Mouse (Mus musculus) embryo, embryonic 10 days (tissue): ENCODE data around the gene Bcl2l11.
"Not testable (repeated sequence)": the region's sequence is repeated elsewhere in the genome, so short reads cannot be mapped to it uniquely, and the experiment has no call there.

ENCODE experiments used
- DNase-seq: peaks from one replicate; pipeline ENCODE4 v3.0.0-alpha.2; 2015; ENCODE audit warnings: low spot score

Gene Bcl2l11

DNA sequence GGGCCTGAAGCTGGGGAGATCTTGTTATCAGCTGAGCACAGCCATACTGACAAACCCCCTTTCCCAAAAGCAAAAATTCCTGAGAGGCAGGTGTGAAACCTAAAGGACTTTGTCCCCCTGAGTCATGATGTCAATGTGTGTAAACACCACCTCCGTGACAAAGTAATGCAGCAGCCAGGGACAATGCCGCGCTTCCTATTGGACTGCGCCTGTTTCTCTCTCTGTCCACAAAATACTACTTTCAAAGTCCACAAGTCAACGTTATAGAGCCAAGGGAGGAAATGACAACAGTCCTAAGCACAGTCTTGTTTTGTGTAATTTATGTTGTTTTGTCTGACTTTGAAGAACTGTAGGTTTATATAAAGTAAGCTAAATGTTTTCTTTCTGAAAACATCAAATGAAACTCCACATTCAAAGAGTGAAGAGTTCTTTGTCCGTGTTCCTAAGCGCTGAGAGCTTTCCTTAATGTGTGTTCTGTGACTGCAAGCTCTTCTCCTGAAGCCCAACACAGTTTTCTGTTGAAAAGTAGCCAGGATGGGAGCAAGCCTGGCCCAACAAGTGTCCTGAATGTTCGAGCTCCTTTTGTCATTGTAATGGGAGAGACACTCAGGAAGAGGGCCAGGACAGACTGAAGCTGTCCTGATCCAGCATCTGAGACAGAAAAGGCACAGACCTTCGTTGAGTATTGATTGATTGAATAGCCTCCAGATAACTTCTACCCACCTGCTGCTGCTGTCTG lies 48.9 kb downstream of the Bcl2l11 start:
- DNase-seq = no peak

DNA sequence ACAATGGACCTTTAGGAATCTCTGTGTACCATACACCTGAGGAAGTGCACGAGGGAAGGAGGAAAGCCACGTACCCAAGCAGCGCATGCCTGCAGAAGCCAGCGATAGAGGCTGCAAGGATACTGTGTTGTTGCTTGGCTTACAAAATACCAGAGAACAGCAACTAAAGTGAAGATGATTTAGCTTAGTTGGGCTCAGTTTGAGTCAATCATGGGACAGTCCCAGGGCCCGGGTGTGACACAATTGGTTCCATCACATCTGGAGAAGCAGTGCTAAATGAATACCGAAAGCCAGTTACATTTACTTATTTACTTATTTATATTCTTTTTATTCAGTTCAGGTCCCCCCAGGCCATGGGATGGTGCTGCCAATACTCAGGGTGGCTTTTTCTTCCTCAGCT lies 49.8 kb downstream of the Bcl2l11 start:
- no peak for DNase-seq

DNA sequence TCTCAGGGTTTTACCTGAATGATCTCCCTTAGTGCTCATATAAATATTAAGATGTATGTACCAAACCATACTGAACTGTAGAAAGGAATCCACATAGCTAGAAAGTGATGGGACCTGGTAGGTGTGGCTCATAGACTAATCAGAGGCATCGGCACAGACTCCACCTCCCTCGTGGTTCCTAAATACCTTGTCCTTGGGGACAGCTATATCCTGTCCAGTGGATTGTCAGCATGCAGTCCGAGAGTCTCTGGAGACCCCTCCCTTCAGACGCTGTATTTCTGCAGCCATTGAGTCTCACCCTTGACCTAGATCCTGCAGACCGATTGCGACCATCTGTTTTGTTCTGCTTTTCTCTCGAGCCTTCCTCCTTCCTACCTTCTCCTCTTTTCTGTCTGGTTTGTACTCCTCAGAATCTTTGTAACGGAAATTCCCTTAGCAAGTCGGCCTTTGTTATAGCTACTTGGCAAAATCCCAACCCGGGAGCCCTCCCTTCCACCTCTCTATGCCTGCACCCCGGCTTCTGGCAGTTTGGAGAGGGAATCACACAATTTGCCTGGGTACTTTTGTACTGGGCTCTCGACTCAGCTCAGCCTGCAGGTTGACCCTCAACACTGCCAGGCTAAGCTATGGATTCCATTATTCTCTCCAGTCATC lies 50.7 kb downstream of the Bcl2l11 start:
- DNase-seq = no peak

DNA sequence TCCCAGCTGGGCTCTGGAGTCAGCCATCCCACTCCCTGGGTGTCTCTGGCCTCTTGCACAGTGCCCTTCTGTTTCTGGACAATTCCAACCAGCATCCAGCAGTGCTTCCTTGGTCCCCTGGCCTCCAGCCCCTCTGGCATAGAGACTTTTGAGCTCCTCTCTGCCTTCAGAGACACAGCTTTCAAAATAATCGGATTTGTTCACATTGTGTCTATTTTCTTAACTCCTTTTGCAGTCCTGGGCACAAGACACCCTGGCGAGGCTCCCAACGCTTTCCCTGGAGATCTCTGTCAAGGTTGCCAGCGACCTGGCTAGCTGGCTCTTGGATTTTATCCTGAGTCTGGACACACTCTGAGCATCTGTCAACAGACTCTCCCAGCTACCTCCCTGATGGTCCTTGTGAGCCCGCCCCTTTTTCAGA lies 51.4 kb downstream of the Bcl2l11 start:
- no peak for DNase-seq

DNA sequence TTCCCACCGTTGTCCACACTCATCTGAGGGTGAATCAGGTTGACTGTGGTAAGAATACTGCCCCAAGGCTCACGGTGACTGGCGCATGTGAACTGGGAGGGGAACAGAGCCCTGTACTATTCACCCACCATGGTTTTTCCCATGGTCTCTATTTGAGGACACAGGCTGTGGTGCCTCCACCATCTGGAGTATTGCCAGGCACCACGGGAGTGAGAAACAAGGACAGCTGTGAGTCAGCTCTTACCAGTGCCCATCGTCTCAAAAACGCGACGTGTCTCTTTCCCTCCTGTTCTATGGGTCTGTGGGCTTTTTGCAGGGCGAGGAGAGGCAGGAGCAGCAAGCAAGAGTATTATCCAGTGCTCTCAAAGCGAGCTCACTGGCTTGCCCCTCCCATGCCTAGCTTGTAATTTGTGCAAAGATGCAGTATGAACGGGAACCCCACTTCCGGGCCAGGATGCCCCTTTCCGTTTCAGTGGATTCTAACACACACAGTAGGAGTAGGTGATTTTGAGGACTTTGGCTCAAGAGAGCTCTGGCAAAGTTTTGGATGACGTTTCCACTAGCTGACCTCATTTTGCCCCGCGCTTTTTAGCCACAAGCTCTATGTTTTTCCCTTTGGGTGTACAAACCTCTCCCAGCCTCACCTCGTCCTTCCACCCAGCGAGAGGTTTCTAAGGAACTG lies 53.4 kb downstream of the Bcl2l11 start:
- no peak for DNase-seq

DNA sequence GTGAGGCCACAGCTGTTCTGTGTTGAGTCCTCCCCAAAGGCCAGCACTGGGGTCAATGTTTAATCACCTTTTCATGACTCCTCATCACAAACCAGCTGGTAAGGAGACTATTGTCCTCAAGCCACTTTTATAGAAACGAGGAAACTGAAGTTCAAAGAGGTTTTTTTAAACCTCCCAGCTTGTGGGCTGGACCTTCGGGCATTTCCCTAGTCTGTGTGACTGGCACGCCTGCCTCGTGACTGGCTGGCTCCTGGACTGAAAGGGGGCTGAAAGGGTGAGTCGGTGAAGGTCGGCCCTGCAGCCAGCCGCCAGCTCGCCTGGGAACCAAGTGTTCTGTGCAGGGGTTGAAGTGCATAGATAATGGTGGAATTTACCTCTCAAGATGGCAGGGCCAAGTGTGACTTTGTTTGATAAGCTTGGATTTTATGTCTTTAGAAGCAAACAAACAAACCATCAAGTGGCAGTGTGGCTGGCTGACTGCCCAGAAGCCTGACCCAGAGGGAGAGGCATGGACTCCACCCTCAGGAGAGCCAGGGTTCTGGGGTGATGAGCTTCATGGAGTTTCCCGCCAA lies 54.1 kb downstream of the Bcl2l11 start:
- DNase-seq = peak; percentile 57

DNA sequence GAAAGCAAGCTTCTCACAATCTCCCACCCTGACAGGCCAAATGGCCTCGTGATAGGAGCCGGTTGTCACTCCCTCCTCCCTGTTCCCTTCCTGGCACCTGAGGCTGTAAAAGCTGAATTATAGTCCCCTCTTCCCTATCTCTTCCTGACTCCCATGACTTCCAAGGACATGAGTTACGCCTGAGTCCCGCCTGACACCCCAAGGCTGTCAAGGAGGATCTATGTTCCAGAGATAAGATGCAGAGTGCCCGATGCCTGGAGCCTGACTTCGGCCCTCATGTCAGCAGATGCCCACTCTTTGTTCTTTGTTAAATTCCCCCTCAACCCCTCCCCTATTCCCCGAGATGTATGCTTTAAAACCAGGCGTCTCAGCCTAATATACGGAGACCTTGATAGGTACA lies 56.3 kb downstream of the Bcl2l11 start:
- DNase-seq = not testable (repeated sequence)

DNA sequence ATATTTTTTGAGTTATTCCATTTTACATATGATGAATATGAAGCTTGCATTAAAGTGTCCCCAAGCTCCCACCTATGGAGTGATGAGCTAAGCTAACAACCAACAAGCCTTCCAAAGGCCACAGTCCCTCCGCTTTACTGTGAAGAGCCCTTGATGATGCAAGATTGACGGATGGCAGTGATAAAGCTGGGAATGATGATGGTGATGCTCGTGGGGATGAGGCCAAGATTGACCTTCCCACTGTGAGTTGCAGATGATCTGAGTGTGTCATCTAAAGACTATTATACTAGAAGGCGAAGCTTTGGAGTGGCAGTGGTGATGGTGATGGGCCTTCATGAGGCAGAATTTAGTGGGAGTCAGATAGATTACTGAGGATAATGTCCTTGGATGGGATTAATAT lies 56.9 kb downstream of the Bcl2l11 start:
- DNase-seq = no peak

DNA sequence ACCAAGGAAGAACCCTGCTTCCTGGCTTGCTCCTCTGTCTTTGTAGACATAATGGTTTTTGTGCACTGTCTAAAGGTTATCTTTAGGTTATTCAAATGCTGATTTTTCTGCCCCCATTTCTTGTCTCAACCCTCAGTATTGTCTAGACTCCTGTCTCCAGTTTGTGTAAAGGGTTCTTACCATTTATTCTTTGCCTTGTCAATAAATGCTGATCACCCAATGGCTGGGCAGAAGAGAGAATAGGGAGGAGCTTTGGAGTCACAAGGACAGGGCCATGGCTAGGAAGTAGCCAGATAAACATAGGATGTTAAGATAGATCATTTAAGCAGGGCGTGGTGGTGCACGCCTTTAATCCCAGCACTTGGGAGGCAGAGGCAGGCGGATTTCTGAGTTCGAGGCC lies 57.9 kb downstream of the Bcl2l11 start:
- no peak for DNase-seq

DNA sequence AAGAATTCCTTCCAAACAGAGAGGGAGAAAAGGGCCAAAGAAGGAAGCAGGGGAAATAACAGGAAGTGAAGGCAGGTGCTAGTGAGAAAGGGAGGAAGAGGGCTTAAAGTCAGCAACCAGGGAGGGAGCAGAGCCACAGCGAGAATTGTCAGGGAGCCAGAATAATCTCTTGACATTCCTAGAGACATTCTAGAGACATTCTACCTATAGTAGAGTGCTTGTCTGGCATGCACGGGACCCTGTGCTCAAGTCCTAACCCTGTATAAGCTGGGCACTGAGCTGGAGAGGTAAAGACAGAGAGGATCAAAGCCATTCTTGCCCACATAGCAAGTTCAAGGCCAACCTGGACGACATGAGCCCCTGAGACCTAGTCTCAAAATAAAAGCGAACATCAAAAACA lies 60.1 kb downstream of the Bcl2l11 start:
- DNase-seq = no peak

DNA sequence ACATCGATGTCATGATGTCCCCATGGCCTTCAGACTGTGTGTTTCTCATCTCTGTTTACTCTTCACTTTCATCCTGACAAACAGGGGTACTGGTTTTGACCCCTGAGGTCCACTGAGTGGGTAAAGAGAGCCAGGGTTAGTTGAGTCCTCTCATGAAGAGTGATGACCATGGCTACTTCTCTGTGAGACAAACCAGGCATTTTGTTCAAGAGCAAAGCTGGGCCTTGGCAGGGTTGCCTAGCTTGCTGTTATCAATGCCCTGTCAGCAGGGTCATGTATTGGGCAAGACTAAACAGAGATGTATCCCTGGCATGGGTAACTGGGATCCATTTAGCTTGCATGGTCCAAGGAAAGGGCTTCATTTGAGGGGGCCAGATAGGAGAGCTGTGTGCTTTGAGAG lies 61.4 kb downstream of the Bcl2l11 start:
- no peak for DNase-seq

DNA sequence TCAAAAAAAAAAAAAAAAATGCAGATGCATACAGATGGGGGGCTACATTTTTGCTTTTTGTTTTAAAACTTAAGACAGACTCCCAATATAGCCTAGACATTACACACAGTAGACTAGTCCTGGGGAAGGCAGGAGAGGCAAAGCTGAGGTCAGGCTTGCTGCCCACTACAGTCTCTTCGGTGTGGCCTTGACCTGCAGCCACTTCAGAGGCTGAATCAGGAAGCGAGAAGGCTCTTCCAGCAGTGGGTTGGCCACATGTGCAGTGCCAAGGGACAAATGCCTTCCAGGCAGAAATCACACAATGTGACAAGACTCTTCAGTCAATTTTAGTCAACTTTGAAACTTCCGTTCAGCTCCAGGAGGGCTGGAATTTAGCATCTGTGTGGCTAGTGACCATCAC lies 62.6 kb downstream of the Bcl2l11 start:
- no peak for DNase-seq

DNA sequence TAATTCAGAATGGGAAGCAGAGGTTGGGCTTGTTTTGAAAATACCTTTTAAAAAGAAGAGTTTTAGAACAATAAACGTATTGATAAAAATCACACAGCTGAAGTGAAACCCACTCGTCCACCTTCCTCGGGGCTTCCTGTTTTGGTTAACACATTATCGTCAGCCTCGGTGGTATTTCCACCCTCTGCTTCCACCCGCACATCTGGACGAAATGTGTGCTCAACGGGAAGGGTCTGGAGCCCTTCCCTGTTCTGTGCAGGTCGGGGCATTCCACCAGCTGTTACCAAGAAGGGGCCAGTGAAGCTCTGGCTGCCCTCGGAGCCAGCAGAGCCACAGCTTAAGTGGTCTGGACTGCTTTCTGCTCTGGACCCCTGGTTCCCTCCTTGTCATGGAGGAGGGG lies 63.9 kb downstream of the Bcl2l11 start:
- DNase-seq = peak; percentile 56

DNA sequence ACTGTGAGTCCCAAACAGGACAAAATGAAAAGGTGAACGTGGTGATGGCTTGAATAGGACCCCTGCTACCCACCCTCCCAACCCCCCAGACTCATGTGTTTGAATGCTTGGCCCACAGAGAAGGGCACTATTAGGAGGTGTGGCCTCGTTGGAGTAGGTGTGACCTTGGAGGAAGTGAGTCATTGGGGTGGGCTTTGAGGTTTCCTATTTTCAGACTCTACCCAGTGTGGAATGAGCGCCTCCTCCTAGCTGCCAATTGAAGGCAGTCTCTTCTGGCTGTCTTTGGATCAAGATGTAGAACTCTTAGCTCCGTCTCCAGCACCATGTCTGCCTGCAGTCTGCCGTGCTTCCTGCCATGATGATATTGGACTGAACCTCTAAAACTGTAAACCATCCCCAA lies 64.4 kb downstream of the Bcl2l11 start:
- DNase-seq = no peak

DNA sequence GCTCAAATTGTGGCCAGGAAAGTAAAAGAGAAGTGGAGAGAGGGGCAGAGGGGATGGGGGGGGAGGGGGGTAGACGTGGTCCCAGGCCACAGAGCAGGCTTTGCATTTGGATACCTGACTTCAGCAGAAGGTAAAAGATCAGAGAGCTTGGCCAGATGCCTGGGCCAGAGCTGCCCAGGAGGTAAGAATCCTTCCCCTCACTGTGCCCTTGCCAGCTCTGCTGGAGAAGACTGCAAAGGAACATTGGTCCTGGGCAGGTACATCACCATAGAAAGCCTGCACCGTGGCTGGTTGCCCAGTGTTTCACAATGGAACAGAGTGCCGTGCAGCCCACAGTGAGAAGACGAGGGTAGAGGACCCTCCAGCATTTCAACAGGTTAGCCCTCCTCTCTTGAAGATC lies 67.6 kb downstream of the Bcl2l11 start:
- no peak for DNase-seq

DNA sequence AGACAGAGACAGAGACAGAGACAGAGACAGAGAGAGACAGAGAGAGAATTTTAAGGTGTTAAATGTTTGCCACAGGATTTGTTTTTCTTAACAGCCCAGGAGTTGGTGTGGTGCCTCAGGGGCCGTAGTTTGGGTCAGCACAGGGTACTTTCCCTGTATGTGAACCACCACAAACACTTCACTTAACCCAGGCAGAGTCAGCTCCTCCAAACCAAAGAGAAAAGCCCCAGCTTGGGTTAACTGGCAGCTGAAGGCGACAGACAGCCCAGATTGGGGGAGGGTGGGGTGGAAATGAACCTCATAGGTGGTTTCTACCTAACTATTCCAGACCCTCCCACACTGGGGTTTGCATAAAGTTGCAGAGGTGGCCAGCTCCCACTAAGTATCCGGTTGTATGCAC lies 71.5 kb downstream of the Bcl2l11 start:
- no peak for DNase-seq

DNA sequence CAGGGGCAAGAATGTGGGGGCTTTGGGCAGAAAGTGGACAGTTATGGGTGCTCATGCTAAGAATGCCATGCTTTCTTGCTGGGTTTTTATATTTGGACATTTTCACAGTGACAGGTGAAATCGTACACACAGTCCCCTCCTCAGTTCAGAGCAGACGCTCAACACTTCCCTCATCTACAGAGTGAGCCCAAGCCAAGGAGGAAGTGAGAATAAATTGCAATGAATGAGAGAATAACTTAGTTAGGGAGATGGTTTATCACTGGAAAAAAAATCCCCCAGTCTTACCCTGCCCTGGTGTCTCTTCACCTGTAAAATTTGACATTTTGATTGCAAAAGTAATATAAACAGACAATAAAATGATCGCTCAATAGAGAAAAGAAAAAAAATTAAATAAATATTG lies 77.3 kb downstream of the Bcl2l11 start:
- DNase-seq = no peak

DNA sequence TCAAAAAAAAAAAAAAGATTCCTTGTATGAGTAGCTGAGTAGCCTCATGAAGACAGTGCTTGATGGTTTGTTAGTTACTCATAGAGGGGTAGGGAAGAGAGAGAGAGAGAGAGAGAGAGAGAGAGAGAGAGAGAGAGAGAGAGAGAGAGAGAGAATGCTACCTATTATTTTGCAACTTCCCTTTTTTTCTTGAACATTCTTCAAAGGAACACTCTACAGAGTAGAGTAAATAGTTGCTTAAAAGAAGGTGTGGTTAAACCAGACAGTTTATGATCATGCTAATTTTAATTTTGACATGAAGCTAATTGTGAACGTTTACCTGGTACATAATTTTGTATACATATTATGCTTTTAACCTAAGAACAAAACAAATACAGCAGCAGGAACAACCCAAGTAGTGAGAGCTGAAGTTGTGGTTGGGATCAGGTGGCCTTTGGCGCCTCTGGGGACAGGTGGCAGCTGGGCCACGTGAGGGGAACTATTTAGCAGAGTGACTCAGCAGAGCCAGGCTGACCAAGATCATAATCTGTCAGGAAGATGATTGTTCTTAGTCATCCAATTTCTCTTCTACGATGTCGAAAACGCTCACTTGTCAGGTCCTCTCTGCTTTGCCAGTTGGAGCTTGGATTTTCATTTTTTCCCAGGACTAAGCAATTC lies 78.0 kb downstream of the Bcl2l11 start:
- DNase-seq = no peak

DNA sequence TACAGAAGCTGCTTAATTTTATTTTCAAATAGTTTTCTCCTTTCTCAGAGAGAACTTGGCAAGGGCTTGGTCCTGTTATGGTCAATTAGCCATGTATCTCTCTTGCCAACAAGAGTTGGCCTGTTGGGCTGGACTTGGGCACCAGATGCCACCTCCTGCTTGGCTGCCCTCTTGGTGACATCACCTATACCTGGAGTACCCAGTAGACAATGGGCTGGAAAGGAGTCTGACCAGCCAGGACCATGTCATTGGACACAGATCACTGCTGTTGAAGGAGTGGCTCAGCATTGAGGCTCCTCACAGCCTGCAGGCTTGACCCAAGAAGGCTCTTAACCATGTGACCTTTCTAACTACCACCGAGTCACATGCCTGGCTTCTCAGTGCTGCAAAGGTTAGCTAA lies 82.7 kb downstream of the Bcl2l11 start:
- DNase-seq = no peak

DNA sequence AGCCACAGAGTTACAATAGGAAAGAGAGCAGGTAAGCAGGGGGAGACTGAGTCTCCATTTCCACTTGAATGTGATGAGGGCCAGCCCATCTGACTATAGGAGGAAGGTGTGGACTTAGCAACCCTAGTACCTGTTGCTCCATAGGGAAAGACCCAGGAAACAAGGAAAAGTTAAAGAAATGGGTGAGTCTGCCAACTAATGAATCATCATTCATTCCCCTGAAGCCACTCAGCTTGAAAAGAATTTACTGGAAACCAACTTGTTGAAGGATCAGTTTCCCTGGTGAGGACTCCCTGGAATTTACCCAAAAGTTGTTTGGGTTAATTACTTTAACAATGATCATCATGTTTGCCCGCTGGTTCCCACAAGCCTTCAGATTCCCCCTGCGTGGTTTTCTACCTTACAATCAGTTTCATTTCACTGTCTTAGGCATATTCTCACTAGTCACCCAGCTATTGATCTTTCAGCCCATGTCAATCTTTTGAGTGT lies 84.0 kb downstream of the Bcl2l11 start:
- no peak for DNase-seq

DNA sequence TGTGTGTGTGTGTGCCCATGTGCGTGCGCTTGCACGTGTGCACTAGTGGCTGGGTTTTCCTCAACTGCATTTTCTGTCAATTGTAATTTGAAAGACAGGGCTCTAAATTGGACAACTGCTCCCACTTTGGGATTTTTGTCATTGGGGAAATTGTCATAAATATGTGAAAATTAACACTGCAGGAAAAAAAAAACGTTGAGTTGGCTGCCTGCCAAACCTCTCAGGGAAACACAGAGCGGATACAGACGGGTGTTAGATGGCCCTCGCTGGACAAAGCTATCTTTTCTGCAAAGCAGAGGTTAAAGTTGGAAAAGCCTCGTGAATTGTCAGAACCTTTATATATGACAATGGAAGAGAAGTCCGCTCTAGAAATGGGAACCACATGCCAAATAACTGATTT lies 84.5 kb downstream of the Bcl2l11 start:
- no peak for DNase-seq
